Mouse (Mus musculus) liver, adult 2 months (tissue): ENCODE results near the gene Abca7.

Experiments
- CTCF ChIP-seq: fragments of 200-500 bp; IDR thresholded peaks from 2 replicates; pipeline ENCODE4 v1.5.1; 2011; ENCODE audit warnings: low read depth, low read length, control low read depth
- POLR2A ChIP-seq: fragments of 200-500 bp; IDR thresholded peaks from 2 replicates; pipeline ENCODE4 v1.6.1; 2011; ENCODE audit warnings: low read length, control low read depth; ENCODE audit not compliant: insufficient read depth; ENCODE audit errors: extremely low read depth

GRCm38 (mm10) chr10:80025889-80026288 lies 29.6 kb downstream of the Abca7 start:
- TF ChIP-seq CTCF (no peak), POLR2A (no peak)
